Mouse (Mus musculus) right cerebral cortex, adult 18-20 months (tissue): ENCODE measurements at regions not wholly inside any gene's neighbourhood (a gene's known extent, or its start where the extent isn't known, plus 50 kb on each side); places are given as distances from the start of the nearest gene placed in this dataset.
"Not testable (repeated sequence)": the region's sequence is repeated elsewhere in the genome, so short reads cannot be mapped to it uniquely, and the experiment has no call there.

ENCODE experiments used
- DNase-seq: peaks from one replicate; pipeline ENCODE4 v3.0.0; 2022; ENCODE audit warnings: mixed read lengths

GRCm38 (mm10) chr14:112534971-112535370 lies 779.4 kb upstream of the Tpm3-rs7 start:
- DNase-seq: not testable (repeated sequence)

DNA sequence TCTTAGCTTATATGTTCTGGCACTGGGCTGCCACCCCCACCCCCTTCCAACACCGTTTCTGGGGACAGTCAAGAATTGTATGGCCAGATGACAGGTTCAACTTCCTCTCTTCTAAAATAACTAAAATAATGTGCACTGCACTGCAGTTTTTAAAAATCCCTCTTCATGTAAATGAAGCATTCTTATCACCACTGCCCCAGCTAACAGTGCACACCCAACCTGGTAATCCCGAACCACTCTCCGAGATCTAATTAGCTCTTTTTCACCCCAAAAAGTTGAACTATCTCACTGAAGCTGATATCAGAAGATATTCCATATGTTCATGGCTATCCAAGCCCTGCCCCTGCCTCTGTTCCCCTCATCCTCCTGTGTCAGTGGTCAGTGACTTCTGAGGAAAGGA lies 778.5 kb upstream of the Tpm3-rs7 start:
- no peak for DNase-seq

DNA sequence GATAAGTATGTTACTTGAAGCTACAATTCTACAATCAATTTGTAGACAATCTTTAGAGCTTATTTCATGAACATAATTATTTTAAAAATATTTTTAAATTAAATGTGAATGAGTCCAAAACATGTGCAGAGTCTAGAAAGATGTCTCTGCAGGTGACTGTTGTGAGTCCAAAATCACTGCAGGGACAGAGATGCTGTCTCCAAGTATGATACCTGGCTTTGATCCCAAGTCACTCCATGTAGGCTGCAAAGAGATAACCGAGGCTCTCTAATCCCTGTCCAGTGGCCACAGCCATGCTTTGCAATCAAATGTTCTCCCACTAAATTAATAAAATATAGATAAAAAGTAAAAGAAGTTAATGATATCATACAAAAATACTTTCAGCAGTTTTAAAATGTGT lies 772.1 kb upstream of the Tpm3-rs7 start:
- no peak for DNase-seq

- no peak for DNase-seq
These were observed 765.6 kb upstream of the Tpm3-rs7 start for GRCm38 (mm10) chr14:112548798-112549197.

DNA sequence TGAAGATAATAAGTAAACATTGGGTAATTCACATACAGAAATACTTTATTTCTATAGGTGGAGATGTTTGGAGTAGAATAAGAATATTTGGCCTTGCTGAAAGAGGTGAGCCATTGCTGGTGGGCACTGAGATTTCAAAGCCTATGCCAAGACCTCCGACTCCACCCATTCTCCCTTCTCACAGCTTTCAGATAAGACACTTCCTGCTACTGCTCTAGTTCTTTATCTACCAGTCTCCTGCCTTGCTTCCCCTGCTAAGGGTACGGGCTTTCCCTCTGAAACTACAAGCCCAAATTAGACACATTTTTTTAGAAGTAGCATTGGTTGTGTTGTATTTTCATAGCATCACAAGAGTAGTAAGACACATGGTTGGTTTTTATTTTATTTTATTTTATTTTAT lies 752.2 kb upstream of the Tpm3-rs7 start:
- DNase-seq: no peak

- no peak for DNase-seq
These were observed 719.7 kb upstream of the Tpm3-rs7 start for GRCm38 (mm10) chr14:112594715-112595114.

DNA sequence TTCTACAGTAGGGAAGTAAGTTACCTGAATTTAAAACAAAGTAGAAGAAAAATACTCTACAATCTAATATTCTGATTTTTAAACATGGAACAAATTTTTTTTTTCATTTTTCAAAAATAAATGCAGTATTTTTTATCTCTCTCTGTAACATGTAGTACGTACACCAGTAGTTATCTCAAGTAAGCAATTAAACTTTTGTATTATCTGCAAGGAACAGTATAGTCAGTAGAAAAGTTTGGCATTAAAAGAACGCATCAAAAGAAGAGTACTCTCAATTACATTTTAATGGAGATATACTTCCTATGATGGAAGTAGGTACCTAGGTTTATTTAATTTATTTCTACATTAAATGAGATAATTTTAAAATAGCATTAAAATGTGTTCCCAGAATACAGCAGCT lies 693.7 kb upstream of the Tpm3-rs7 start:
- no peak for DNase-seq

- DNase-seq: no peak
These were observed 656.8 kb upstream of the Tpm3-rs7 start for GRCm38 (mm10) chr14:112657634-112658033.

DNA sequence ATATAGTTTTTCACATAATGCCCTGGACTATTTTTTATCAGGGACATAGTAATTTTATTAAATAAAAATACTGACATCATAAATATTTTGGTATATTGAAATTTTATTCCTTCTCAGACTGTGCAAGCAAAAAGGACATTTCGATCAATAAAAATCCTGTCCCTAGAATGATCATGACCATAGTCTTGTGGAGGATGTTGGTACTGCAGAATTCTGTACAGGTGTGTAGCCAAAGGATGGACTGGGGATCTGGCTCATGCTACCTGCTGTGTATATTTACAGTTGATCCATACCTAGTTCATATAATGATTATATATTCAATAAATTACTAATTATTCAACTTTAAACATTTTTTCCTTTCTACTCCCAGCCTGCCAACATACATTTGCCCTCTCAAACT lies 654.6 kb upstream of the Tpm3-rs7 start:
- no peak for DNase-seq

- no peak for DNase-seq
These were observed 633.7 kb upstream of the Tpm3-rs7 start for GRCm38 (mm10) chr14:112680684-112681083.

- DNase-seq: peak; percentile 27
These were observed 628.4 kb upstream of the Tpm3-rs7 start for GRCm38 (mm10) chr14:112686037-112686436.

- no peak for DNase-seq
These were observed 594.9 kb upstream of the Tpm3-rs7 start for GRCm38 (mm10) chr14:112719513-112719912.
